Mouse (Mus musculus): ENCODE data around the gene Mmp21. TPM values are rescaled to one million over a fixed set of nuclear protein-coding genes. Genes with fewer than 3 reads are reported as not detected.
A peak's percentile ranks its signal among the peaks of the same experiment; 100 is the strongest.

Gene Mmp21
- total RNA-seq, 2 experiments from 2014 or later: not detected

GRCm38 (mm10) chr7:133662467-133662866, 17.4 kb downstream of the Mmp21 start:
- no peak for DNase-seq

DNA sequence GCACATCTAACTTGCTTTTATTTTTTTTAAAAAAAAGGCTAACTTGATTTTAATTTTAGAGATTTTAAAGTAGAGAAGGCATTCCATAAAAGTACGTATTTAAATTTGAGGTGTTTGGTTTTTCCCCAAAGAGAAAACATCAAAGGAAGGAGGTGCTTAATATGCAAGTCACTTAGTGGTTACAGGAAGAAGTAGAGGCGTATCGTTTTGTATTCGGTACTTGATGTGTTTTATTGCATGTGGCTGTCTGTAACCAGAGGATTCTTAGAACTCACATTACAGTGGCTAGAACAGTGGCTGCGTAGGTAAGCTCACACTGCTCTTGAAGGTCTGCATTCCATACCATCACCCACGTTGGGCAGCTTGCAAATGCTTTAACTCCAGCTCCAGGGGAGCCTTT, 34.1 kb downstream of the Mmp21 start:
- no peak for DNase-seq

GRCm38 (mm10) chr7:133638821-133639220, 41.0 kb downstream of the Mmp21 start:
- DNase-seq: no peak

- no peak for DNase-seq
Observed at GRCm38 (mm10) chr7:133638306-133638705, 41.6 kb downstream of the Mmp21 start.

DNA sequence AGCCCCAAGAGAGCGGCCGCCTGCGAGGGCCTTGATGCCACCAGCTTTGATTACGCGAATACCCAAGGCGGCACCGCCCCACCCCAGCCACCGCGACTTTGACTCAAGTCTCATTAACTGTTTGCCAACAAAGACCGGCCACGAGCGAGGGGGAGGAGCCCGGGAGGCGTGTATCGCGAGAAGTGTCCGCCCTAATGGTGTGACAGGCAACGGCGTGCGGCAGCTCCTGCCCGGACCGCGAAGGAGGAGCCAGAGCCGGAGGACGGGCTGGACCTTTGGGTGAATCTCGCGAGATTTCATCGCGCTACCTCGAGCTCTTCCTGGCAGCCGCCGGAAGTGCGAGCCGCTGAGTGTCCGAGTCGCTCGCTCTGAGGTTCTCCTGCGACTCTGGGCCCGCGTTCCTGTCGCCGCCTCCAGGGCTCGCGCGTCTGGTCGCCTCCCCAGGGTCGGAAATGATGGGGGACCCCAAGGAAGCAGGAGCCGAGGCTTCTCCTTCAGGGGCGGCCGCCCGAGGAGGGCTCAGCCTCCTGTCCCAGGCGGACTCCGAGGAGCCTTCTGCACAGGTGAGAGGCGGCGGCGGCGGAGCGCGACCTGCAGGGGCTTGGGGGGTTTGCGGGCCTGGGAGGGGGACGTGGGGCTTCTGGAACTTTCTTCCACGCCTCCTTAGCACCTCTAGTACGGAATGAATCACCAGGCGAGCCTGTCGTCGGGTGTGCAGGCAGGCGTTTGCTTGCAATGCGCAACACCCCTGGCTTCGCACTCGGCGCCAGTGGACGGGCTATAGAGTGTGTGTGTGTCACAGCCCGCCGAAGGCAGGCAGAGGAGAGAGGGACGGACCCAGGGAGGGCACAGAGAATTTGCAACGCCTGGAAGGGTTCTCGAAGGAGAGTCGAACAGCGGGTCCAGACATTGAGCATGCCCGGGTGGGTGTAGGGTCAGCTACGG, 42.2 kb downstream of the Mmp21 start, which contains the start of gene Edrf1:
Gene Edrf1 (plus strand): TSS at position 183 of the 945 bp plus-strand sequence.
- peak; percentile 95 for DNase-seq

GRCm38 (mm10) chr7:133636738-133637352, 43.0 kb downstream of the Mmp21 start:
- DNase-seq: peak; percentile 90

DNA sequence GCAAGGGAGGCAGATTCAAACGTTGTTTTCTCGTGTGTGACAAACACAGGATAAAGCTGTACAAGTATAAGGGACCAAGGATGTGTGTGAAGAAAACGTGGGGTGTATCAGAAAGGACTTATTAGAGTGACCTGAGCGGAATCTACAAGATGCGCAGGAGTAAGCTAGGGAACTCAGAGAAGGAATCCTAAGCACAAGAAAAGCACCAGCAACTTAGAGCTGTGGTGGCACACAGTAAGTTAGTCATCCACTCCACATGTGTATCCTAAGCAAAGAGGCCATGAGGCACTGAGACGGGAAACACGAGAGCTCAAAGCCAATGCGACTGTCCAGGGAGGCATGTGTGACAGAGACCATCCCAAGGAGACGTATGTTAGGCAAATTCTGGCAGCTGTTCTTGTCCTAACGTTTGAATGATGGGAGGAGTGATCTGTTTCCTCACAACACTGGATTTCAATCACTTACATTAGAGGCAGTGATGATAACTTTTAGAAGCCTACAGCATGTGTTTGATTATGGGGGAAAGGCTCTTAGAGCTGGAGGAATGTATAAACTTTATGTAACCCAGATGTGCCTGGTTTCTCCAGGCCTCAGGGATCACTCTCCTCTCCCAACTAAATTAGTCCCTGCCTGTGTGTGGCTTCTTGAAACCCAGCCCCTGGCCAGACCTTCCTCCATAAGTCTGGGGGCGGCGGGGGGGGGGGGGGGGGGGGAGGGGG, 44.8 kb downstream of the Mmp21 start:
- DNase-seq: no peak

DNA sequence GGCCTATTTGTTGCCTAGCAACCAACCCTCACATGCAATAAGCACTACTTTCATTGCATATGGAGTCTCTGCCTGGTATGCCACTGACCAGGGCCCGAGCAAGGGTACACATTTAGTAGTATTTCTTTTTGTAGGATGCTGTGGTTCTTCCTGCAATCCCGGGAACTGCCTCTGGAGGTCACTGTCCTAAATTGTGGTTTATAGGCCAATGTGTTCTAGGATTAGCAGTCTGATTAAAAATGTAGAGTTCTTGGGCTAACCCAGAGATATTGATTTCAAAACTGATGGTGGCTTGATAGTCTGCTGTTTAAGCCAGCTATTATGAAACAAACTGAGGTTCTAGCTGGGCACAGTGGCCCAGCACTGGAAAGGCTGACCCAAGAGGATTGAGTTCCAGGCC, 47.4 kb downstream of the Mmp21 start:
- peak; percentile 54 for DNase-seq

- DNase-seq: no peak
Observed at GRCm38 (mm10) chr7:133630821-133631220, 49.0 kb downstream of the Mmp21 start.

- DNase-seq: no peak
Observed at GRCm38 (mm10) chr7:133627184-133627936, 52.5 kb downstream of the Mmp21 start.

Other genes with a start within 250 kb of the Mmp21 start
- gene Tex36, start 77.9 kb downstream of the Mmp21 start, total RNA-seq (2021): not detected
- 10 to 100 TPM; 12.1 to 12.9 TPM for gene Edrf1, start 42.5 kb downstream of the Mmp21 start, total RNA-seq (2021)
- gene Bccip, start 29.3 kb upstream of the Mmp21 start, total RNA-seq (2021): 10 to 100 TPM; 54.8 to 57.8 TPM
- gene Uros, start 30.0 kb upstream of the Mmp21 start, total RNA-seq (2021): 10 to 100 TPM; 15.0 to 16.0 TPM
- under 1 TPM in 1 of 2 experiments, not detected in 1; 0.38 TPM for gene Fank1, start 96.8 kb upstream of the Mmp21 start, total RNA-seq (2021)
- gene Dhx32, start 102.7 kb upstream of the Mmp21 start, total RNA-seq (2021): 10 to 100 TPM; 35.0 to 39.0 TPM